Mouse (Mus musculus) left cerebral cortex, adult 11 months (tissue): ENCODE measurements around the gene Oosp1.

ENCODE experiments used
- DNase-seq: peaks from one replicate; pipeline ENCODE4 v3.0.0; 2022; ENCODE audit warnings: low spot score

Gene Oosp1

GRCm38 (mm10) chr19:11617983-11618382 is 73.0 kb downstream of the Oosp1 start:
- DNase-seq, result no peak
